Mouse (Mus musculus): ENCODE data around the gene Zdhhc18.

DNA sequence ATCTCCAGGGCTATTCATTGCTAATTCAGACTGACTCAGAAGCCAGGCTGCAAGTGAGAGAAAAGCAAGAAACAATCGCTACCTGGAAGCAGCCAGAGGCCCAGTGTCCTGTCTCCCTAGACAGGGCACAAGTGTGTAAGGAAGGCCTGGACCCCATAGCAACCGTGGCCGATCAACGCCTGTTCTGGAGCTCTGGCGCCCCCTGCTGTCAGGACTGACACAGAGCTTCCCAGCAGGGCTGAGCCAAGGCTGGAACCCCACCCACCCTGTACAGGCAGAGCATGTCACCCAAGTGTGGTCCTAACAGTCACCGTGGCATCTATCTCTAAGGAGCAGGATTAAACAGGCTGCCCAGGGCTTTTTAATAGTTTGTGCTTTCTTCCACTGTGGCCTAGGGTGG is 40.2 kb downstream of the Zdhhc18 start:
- TF ChIP-seq EP300 (IDR thresholded peaks at IDR 0.05; ENCODE audit: low read depth) (no peak), CTCF (IDR thresholded peaks at IDR 0.05; ENCODE audit: low read depth) (peak; percentile 87)
